Mouse (Mus musculus) lung, embryonic 16.5 days (tissue): ENCODE measurements around the gene Disp1. TPM values are rescaled to one million over a fixed set of nuclear protein-coding genes. Genes with fewer than 3 reads are reported as not detected.

ENCODE experiments used
- ATAC-seq: fragments of 200-750 bp; cut with Nextera tagmentation; 2 replicates; pipeline ENCODE4 v1.8.0; 2017; ENCODE audit warnings: low read depth, mild to moderate bottlenecking, moderate library complexity
- H3K27ac ChIP-seq: fragments of 300-500 bp; sonication (generic); 2 replicates; pipeline ENCODE4 v1.5.1; 2014; ENCODE audit warnings: mild to moderate bottlenecking, control low read depth, low read length
- H3K27me3 ChIP-seq: fragments of 300-500 bp; sonication (generic); 2 replicates; pipeline ENCODE4 v1.6.1; 2014; ENCODE audit warnings: low read depth, low read length, mixed read lengths; ENCODE audit not compliant: control insufficient read depth, insufficient read depth
- H3K36me3 ChIP-seq: fragments of 300-500 bp; sonication (generic); 2 replicates; pipeline ENCODE4 v1.6.1; 2014; ENCODE audit warnings: low read length; ENCODE audit not compliant: control insufficient read depth, insufficient read depth
- H3K4me1 ChIP-seq: fragments of 300-500 bp; sonication (generic); replicated peaks from 2 replicates; pipeline ENCODE4 v1.6.1; 2014; ENCODE audit warnings: low read length, mixed read lengths; ENCODE audit not compliant: control insufficient read depth, insufficient read depth
- H3K4me2 ChIP-seq: fragments of 300-500 bp; sonication (generic); 2 replicates; pipeline ENCODE4 v1.6.1; 2014; ENCODE audit warnings: low read depth, low read length, control low read depth
- H3K4me3 ChIP-seq: fragments of 300-500 bp; sonication (generic); 2 replicates; pipeline ENCODE4 v1.5.1; 2014; ENCODE audit warnings: mild to moderate bottlenecking, low read length, control low read depth
- H3K9ac ChIP-seq: fragments of 300-500 bp; sonication (generic); 2 replicates; pipeline ENCODE4 v1.6.1; 2014; ENCODE audit warnings: low read length, control low read depth
- H3K9me3 ChIP-seq: fragments of 300-500 bp; sonication (generic); 2 replicates; pipeline ENCODE4 v1.6.1; 2016; ENCODE audit warnings: low read length; ENCODE audit not compliant: control insufficient read depth
- WGBS: fragments of 180-500 bp; shearing (Covaris S2); extraction: QIAGEN DNeasy Blood & Tissue Kit; methylation state at CpG from one replicate; pipeline ENCODE4 v1.1.7; 2014; 5-methylcytosine and 5-hydroxymethylcytosine counted together
- polyA plus RNA-seq: library from polyadenylated mRNA; unstranded; fragments of >200 nt; fragmentation: Nextera tagmentation; extraction: Ambion mirVana; gene quantifications from 2 replicates; pipeline ENCODE4 v1.2.1, GENCODE M21; 2015

Disp1 gene
- polyA plus RNA-seq, 1 experiment from 2014 or later, result 8.9 TPM

- no peak overlapping the region for H3K4me2 ChIP-seq
Observed at GRCm38 (mm10) chr1:183189014-183189662, 32.2 kb downstream of the Disp1 start.

DNA sequence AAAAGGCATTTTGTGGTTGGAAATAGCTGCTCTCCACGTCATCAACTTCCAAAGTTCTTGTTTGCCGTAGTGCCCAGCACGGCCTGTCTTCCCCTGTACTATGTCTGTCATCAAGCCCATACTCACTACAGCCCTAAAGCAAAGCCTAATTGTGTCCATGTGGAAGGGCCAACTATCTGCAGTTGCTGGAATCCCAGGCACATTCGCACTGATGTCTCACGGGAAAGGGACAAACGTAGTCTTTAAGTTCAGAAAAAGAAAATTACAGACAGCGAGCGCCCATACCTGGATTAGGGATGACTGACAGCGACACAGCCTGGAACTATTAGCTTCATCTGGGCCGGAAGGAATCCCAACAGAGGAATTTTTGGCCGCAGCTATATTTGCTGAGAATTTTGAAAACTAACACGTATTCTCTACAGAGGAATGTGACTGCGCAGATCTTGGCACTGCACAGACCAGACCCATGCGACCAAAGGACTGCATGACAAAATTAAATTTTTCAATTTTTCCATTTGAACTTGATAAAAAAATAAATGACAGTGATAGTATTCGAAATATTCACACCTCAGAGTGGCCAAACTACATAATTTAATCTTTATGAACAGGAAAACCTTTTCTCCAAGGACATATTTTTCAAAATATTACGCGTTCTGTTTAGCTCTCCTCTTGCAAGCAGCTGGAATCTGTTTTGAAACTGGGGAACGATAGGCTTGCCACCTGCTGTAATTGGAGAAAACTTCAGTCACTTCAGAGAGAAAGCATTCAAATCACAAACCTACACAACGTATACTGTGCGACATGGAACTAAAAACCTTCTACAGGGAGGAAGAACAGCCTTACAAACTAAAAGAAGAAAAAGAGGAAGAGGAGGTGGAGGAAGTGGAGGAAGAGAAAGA, 33.0 kb downstream of the Disp1 start:
- H3K4me3 ChIP-seq, result no peak overlapping the region
- 74% methylated on average over 20 of the region's 20 CpGs for WGBS
- H3K27ac ChIP-seq, result no peak overlapping the region
- no peaks in the 10 kb centered on the region for H3K27me3 ChIP-seq
- no peaks in the 10 kb centered on the region for H3K4me1 ChIP-seq
- H3K4me2 ChIP-seq, result no peak overlapping the region
- no peaks in the 10 kb centered on the region for H3K36me3 ChIP-seq
- H3K9me3 ChIP-seq, result no peaks in the 10 kb centered on the region
- no peak for ATAC-seq
- no peak overlapping the region for H3K9ac ChIP-seq

More at GRCm38 (mm10) chr1:183189014-183189662, 32.2 kb downstream of the Disp1 start:
- Histone ChIP-seq H3K9ac (no peak overlapping the region), H3K27ac (no peak overlapping the region), H3K4me3 (no peak overlapping the region), H3K36me3 (no peaks in the 10 kb centered on the region), H3K9me3 (no peaks in the 10 kb centered on the region), H3K4me1 (peaks cover 3% of the 10 kb centered on the region), H3K27me3 (no peaks in the 10 kb centered on the region)
- no peak for ATAC-seq
- 71% methylated on average over 10 of the region's 10 CpGs for WGBS

DNA sequence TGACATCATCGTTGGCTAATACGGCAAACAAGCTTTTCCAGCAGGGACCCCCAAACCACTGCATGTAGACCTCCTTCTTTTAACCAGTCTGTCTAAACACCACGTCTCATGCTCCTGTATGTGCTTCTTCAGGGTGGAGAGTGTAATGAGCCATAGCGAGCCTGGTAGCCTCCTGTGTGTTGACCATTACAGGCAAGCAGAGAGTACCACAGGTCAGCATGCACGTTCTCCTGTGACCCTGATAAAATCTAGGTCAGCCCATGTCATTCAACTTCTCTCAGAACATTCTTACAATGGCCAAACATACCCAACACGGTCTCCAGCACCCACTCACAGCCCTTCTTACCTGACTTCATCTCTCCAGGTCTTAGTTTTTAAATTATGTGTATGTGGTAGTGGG, 35.8 kb downstream of the Disp1 start:
- H3K4me2 ChIP-seq, result no peak overlapping the region
- H3K4me3 ChIP-seq, result no peak overlapping the region
- H3K36me3 ChIP-seq, result no peaks in the 10 kb centered on the region
- H3K27ac ChIP-seq, result no peak overlapping the region
- no peaks in the 10 kb centered on the region for H3K9me3 ChIP-seq
- 77% methylated on average over 6 of the region's 6 CpGs for WGBS
- no peaks in the 10 kb centered on the region for H3K27me3 ChIP-seq
- no peak for ATAC-seq
- no peak overlapping the region for H3K9ac ChIP-seq
- H3K4me1 ChIP-seq, result peaks cover 3% of the 10 kb centered on the region; the same call in 1 of the 2 replicates

DNA sequence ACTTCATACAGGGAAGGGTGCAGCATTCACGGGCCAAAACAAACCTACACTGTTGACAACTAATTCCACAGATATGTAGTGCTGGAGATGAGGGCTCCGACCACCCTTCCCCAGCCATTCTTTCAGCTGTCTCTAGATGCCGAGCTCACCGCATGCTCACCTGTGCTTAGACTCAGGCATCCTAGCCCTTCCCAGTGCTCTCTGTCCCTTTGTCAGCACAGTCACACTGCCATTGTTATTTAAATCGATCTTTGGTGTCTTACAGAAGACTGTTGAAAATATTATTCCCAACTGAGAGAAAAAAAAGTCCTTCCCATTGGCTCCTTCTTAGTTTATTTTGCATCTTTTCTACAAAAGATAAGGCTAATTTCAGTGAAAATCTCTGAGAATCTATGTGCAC, 36.6 kb downstream of the Disp1 start:
- no peak for ATAC-seq
- peaks cover 5% of the 10 kb centered on the region; the same call in 1 of the 2 replicates for H3K4me1 ChIP-seq
- no peak overlapping the region for H3K4me3 ChIP-seq
- H3K27me3 ChIP-seq, result no peaks in the 10 kb centered on the region
- no peak overlapping the region for H3K27ac ChIP-seq
- H3K9ac ChIP-seq, result no peak overlapping the region
- no peaks in the 10 kb centered on the region for H3K36me3 ChIP-seq
- H3K9me3 ChIP-seq, result no peaks in the 10 kb centered on the region
- WGBS, result 77% methylated on average over 5 of the region's 5 CpGs
- no peak overlapping the region for H3K4me2 ChIP-seq

GRCm38 (mm10) chr1:183183565-183183964, 37.8 kb downstream of the Disp1 start:
- Histone ChIP-seq H3K4me2 (no peak overlapping the region), H3K27ac (no peak overlapping the region), H3K4me1 (peaks cover 5% of the 10 kb centered on the region; the same call in 1 of the 2 replicates), H3K9me3 (no peaks in the 10 kb centered on the region), H3K27me3 (no peaks in the 10 kb centered on the region), H3K4me3 (no peak overlapping the region), H3K36me3 (no peaks in the 10 kb centered on the region), H3K9ac (no peak overlapping the region)
- no peak for ATAC-seq
- 68% methylated on average over 5 of the region's 5 CpGs for WGBS

- no peak overlapping the region for H3K4me2 ChIP-seq
- H3K36me3 ChIP-seq, result no peaks in the 10 kb centered on the region
- H3K9ac ChIP-seq, result no peak overlapping the region
- H3K9me3 ChIP-seq, result no peaks in the 10 kb centered on the region
- peaks cover 5% of the 10 kb centered on the region; the same call in 1 of the 2 replicates for H3K4me1 ChIP-seq
- no peak overlapping the region for H3K27ac ChIP-seq
- H3K27me3 ChIP-seq, result no peaks in the 10 kb centered on the region
- H3K4me3 ChIP-seq, result no peak overlapping the region
- WGBS, result 37% methylated on average over 12 of the region's 12 CpGs
- ATAC-seq, result no peak
Observed at GRCm38 (mm10) chr1:183182641-183183414, 38.5 kb downstream of the Disp1 start.

DNA sequence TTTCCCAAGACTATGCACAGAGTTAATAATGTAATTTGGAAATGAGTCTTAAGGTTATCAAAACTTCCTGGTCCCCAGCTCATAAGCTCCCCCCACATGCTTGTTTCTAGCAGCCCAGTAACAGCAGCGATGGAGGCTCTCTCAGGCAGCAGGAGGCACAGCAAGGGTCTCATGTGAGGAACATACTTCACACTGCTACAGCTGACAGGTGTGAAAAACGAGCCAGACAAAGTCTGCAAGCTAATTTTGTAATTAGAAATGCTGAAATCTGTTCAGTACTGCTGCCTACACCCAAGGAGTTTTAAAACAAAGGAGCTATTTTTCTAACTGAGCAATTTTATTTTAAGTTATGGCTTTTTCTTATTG, 40.3 kb downstream of the Disp1 start:
- H3K9ac ChIP-seq, result no peak overlapping the region
- WGBS, result 34% methylated on average over 2 of the region's 2 CpGs
- H3K27me3 ChIP-seq, result no peaks in the 10 kb centered on the region
- no peak overlapping the region for H3K27ac ChIP-seq
- ATAC-seq, result no peak
- H3K4me2 ChIP-seq, result no peak overlapping the region
- no peaks in the 10 kb centered on the region for H3K36me3 ChIP-seq
- H3K9me3 ChIP-seq, result no peaks in the 10 kb centered on the region
- H3K4me1 ChIP-seq, result peaks cover 5% of the 10 kb centered on the region; the same call in 1 of the 2 replicates
- no peak overlapping the region for H3K4me3 ChIP-seq

- H3K36me3 ChIP-seq, result no peaks in the 10 kb centered on the region
- no peak overlapping the region for H3K4me3 ChIP-seq
- H3K4me1 ChIP-seq, result peaks cover 5% of the 10 kb centered on the region; the same call in 1 of the 2 replicates
- no peak overlapping the region for H3K27ac ChIP-seq
- 68% methylated on average over 2 of the region's 2 CpGs for WGBS
- no peak overlapping the region for H3K4me2 ChIP-seq
- H3K9me3 ChIP-seq, result no peaks in the 10 kb centered on the region
- no peak overlapping the region for H3K9ac ChIP-seq
- no peak for ATAC-seq
- no peaks in the 10 kb centered on the region for H3K27me3 ChIP-seq
Observed at GRCm38 (mm10) chr1:183180301-183181029, 40.9 kb downstream of the Disp1 start.
